Mouse (Mus musculus): ENCODE data around the gene Ssmem1. TPM values are rescaled to one million over a fixed set of nuclear protein-coding genes. Genes with fewer than 3 reads are reported as not detected.

Gene Ssmem1
- polyA plus RNA-seq, 1 experiment, result not detected

DNA sequence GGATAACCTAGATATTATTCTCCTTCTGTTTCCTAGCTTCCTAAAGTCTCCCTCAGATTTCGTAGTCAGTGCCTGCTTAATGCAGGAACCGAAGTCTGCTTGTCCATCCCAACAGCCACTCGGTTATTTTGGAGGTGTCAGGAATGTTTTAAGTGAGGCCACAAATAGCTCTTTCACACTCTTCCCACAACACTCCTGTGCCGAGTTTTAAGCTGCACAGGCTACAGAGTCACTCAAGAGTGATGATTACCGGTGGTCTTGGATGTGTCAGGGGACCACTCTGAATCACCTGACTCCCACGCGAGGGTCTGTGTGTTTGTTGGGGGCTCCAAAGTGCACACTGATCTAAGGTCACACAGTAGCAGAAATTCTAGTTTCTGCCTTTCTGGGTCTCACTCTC, 36.0 kb downstream of the Ssmem1 start:
- TF ChIP-seq GATA1 (IDR thresholded peaks at IDR 0.05; ENCODE audit: low read length), result no peak

DNA sequence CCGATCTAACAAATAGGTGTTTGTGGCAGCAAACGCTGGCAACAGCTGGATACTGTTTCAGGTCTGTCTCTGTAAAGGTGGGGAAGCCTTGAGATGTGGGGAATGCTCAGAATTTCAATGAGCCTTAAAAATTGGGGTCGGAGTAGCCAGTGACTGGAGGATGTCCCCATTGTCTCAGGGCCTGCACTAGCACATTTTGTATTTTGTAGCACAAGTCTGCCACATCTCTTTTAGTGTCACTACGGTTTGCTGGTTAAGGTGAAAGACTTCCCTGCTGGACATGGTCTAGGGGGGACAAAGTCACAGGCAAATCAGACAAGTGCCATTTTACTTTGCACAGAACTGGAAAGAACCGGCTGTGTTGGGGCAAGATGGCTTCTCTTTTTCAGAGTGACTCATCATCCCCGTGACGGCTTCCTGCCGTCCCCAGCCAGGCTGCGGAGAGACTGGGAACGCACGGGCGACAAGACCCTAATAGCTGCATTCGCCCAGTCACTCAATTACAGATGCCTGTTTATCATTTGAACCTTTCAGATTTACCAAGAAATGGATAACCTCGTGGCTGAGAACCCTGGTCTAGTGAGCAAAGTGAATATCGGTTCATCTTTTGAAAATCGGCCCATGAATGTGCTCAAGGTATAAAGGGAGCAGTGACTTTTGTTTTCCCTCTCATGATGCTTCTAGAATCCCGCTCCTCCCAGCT, 37.1 kb downstream of the Ssmem1 start:
- no peak for TF ChIP-seq GATA1 (IDR thresholded peaks at IDR 0.05; ENCODE audit: low read length)

DNA sequence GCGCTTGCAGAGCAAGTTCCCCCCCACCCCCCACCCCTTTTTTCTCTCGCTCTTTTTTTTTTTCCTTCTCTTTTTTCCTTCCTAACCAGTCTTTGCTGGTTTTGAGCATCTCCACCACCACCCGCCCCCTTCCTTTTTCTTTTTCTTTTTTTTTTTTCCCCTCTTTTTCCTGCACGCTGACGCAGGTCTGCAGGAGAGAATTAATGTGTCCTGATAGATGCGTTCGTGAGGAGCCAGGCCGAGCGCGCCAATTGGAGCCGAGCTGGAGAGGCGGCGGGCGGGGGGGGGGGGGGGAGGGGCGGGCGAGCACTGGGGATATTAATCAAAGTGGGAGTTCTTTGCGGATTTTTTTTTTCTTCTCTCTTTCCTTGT, 37.6 kb downstream of the Ssmem1 start:
- no peak for TF ChIP-seq GATA1 (IDR thresholded peaks at IDR 0.05; ENCODE audit: low read length)

DNA sequence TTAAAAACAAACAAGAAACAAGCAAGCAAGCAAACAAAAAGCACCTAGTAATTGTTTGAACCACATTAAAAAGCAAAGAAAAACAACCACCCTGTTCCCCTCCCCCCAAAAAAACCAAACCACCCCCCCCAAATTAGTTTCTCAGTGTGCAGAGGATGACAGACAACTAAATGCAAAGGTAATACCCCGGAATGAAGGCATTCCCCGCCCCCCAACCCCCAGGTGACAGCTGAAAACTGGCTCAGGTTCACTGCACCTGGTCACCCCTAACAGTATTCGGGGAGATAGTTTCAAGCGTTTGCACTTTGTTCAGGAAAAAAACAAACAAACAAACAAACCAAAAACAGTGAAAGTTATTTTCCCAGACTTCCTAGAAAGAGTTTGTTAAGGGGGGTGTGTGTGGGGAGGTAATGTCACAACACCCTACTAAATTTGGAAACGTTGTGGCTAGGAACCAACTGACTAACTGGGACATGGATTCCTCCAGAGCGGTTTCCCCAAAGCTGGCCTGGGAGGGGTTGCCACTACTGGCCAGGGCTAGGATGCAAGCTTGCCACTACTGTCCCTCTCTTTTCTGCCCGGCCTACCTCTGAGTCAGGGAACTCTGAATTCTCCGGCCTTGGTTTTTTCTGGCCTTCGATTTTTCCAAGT, 38.1 kb downstream of the Ssmem1 start:
- TF ChIP-seq GATA1 (IDR thresholded peaks at IDR 0.05; ENCODE audit: low read length), result no peak

DNA sequence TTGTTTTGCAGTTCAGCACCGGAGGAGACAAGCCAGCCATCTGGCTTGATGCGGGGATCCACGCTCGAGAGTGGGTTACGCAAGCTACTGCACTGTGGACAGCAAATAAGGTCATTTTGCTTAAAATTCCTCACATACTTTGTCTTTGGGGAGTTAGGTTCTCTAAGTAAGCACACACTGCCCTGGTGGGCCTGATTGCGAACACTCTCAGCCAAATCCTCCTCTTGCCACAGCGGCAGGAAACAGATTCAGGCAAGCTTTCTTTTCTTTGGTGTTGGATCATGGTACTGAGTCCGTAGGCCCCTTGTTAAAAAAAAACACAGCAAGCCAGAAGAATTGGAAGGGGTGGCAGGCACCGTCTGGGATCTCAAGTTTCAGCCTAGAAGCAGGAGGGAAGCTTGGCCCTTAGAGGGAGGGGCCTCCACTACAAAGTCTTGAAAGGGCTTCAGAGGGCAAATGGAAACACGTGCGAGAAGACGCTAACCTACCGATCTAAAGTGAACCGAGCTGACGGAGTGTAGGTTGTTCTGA, 39.6 kb downstream of the Ssmem1 start:
- TF ChIP-seq GATA1 (IDR thresholded peaks at IDR 0.05; ENCODE audit: low read length), result no peak

DNA sequence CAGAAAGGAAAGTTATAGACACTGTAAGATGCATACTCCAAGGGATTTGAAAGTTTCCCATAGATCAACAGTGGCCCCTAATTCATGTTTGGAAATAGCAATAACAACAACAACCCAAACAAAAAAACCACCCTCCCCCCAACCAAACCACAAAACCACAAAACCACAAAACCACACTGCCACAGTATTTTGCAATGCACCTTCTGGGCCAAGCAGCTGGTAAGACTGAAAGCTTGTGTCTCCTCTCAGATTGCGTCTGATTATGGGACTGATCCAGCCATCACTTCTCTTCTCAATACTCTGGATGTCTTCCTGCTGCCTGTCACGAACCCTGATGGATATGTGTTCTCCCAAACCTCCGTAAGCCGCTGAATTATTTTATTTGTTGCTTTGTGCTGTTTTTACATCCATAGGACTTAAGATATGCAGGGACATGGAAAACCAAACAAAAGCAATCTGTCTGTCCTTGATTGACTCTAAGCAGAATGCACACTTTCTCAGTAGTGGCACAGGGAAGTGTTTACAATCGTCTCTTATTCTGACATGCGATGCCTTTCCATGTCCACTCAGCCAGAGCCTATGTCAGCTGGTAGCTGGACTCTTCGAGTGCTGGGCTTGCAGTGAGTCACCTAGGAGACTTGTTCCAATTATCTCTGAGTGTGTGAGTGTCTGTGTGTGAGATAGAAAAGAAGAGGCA, 41.0 kb downstream of the Ssmem1 start:
- TF ChIP-seq GATA1 (IDR thresholded peaks at IDR 0.05; ENCODE audit: low read length), result no peak

DNA sequence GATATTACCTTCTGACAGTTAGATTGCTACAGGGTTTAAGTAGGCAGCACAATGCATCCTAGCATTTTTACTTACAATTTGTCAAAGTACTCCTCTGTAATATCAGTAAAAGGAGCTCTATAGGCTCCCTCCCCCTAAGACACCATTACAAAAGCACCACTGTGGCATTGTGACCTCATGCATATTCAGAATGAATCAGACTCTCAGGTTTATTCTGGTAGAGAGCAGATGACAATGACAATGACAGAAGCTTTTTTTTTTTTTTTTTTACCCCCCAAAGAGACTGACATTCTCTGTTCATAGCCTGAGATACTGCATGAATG, 41.5 kb downstream of the Ssmem1 start:
- TF ChIP-seq GATA1 (IDR thresholded peaks at IDR 0.05; ENCODE audit: low read length), result no peak

DNA sequence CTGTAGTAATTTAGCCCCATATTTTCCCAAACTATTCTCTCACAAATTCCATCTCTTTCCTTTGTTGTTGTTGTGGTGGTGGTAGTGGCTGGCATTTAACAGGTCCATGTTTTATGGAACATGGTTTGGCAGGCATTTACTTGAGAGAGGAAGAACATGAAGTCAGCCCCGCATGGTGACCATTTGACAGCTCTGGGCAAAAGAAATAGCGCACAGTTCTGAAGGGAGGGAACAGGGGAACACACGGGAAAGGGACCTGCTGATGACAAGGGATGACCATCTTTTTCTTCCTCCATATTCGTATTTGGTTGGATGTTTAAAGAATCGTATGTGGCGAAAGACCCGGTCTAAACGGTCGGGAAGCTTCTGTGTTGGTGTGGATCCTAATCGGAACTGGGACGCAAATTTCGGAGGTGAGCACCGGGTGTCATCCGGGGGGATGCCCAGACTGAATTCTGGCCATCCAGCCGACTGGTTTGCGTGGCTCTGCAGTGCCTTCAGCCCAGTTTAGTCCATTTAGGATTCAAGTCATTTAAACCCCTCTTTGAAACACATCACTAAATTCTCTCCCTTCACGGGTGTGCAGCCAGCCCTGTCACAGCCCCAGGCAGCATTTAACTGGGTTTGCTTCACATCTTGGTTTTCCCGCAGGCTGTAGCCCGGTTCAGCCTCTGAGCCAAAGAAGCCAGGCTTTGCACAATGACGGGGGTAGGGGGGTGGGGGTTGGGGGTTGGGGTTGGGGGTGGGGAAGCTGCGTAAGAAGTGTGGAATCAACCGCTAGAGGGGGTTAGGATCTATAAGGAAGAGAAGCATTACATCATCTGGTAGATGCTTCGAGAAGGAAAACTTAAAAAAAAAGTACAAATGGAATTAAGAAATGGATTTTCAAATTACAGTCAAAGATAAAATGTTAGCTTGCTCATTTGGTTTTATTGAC, 42.3 kb downstream of the Ssmem1 start:
- no peak for TF ChIP-seq GATA1 (IDR thresholded peaks at IDR 0.05; ENCODE audit: low read length)

DNA sequence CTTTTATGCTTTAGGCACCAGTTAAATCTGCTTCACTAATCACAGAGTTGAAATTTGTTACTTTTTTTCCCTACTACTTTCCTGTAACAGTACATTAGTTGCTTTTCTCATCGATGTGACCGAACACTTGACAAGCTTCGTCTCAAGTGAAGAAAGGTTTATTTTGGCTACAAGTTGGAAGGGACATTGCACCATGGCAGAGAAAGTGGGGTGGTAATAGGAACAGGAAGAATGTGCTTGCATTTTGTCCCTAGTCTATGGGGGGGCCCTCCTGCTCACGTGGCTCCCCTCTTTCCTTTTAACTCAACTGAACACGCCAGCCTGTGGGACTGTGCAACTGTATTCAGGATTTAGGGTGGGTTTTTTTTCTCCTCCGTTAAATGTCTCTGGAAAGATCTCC, 43.0 kb downstream of the Ssmem1 start:
- TF ChIP-seq GATA1 (IDR thresholded peaks at IDR 0.05; ENCODE audit: low read length), result no peak

DNA sequence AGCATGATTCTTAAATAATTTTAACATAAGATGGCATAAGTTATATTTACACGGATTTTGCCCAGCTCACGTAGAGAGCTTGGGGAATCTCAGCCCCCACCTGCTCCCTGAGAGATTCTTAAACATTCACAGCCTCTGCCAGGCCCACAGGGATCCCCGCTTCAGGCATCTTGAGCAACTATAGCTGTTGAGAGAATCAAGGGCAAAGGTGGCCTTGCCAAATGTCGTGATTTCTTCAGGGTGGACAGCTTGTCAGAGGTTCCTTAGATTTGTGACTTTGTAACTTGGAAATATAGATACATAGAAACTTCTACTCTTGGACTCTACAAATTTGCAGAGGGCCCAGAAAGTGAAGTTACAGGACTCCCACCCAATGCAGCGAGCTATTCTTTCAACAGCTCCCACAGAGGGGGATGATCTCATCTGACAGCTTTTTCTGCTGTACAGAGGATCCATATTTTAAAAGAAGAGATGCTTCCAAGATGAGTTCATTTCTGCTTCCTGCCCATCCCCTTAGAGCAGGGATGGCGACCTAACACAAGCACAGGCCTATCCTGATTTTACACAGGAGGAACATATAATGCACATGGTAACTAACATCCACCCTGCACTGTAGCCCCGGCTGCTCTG, 43.8 kb downstream of the Ssmem1 start:
- TF ChIP-seq GATA1 (IDR thresholded peaks at IDR 0.05; ENCODE audit: low read length), result no peak

DNA sequence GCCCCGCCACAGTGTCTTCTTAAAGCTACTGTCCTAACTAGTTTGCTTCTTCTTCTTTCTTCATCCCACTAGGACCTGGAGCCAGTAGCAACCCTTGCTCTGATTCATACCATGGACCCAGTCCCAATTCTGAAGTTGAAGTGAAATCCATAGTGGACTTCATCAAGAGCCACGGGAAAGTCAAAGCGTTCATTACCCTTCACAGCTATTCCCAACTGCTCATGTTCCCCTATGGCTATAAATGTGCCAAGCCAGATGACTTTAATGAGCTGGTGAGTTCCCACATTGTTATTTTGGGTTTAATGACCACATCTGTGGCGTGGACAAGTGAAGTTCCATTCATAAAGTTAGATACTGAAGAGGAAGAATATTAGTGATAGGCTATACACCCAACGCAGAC, 44.4 kb downstream of the Ssmem1 start:
- TF ChIP-seq GATA1 (IDR thresholded peaks at IDR 0.05; ENCODE audit: low read length), result no peak

DNA sequence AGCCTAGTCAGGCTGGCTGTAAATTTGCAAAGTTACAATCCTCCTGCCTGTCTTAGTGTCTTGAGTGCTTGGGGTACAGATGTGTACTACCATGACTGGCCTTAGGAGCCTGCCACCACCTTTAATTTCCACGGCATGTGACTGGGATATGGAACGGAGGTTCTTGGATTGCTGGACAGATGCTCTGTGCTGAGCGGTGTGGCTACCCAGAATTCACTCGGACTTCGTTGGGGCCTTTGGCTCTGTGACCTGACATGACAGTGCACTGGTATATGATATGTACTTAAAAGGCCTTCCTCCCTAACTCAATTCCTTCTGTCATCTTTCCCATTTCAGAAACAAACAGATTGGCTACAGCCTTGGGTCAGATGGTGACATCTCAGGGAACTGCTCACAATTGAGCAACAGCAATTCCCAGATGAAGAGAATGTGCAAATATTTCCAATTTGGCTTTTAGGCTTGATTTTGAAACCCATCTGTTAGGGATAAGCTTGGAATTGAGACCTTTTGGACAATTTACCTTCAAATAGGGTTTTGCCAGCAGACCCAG, 45.0 kb downstream of the Ssmem1 start:
- no peak for TF ChIP-seq GATA1 (IDR thresholded peaks at IDR 0.05; ENCODE audit: low read length)

DNA sequence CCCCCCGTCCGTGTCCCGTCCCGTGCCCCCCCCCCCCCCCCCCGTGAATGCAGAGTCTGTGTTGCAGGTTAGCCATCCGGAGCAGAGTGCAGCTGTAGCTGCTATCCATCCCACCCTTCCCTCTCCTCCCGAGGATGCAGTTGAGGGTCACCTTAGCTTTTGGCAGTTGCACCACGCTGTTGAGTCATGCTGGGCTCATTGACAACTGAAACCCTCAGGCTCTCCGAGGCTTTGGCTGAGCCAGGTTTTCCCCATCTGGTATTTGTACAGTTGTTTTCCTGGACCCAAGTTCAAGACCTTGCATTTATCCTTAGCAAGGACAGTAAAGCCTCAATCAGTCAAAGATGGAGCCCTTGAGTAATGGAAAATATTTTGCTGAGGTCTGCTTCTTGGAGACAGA, 46.4 kb downstream of the Ssmem1 start:
- no peak for TF ChIP-seq GATA1 (IDR thresholded peaks at IDR 0.05; ENCODE audit: low read length)

DNA sequence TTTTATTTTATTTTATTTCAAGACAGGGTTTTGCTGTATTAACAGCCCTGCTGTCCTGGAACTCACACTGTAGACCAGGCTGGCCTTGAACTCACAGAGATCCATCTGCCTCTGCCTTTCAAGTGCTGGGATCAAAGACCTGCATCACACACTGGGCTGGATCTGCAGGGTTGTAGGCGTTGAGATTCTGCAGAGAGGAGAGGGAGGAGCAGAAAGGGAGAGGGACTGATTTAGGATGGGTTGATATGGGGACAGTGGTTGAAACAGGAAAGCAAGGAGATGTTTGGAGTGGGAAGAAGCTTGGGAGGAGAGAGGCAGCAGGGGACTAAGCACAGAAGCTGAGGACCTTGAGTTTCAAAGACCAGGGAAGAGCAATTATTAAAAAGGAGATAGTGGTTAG, 50.1 kb downstream of the Ssmem1 start:
- TF ChIP-seq GATA1 (IDR thresholded peaks at IDR 0.05; ENCODE audit: low read length), result no peak

DNA sequence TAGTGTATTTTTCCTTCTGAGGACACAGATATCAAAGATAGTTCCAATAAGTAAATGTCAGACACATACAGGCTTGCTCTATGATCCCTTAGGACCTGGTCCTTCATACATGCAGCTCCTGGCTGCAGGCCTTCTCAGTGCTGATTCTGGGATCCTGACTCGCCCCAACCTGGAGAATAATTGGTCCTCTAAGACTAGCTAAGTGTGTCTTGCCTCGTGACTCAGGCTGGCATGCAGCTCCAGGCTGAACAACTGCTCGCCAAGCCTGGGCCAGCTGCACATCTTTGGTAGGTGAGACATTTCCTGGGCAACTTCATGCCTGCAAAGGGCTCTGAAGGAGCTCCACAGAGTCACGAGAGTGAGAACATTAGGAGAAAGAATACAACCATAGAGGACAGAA, 52.5 kb downstream of the Ssmem1 start:
- TF ChIP-seq GATA1 (IDR thresholded peaks at IDR 0.05; ENCODE audit: low read length), result no peak
